Mouse (Mus musculus) ES-E14 (cell line): ENCODE data around the gene Hk1. TPM values are rescaled to one million over a fixed set of nuclear protein-coding genes. Genes with fewer than 3 reads are reported as not detected.

Experiments
- DNase-seq: peaks from one replicate; pipeline ENCODE4 v3.0.0-alpha.2; 2013; ENCODE audit warnings: low read depth, low spot score
- H3K27ac ChIP-seq: 2 replicates; pipeline ENCODE4 v1.5.1; 2012; ENCODE audit warnings: low read depth, mild to moderate bottlenecking, low read length, moderate library complexity, mixed read lengths; ENCODE audit not compliant: poor library complexity, insufficient read depth, severe bottlenecking
- H3K36me3 ChIP-seq: 2 replicates; pipeline ENCODE4 v1.6.1; 2012; ENCODE audit warnings: mild to moderate bottlenecking, low read length, moderate library complexity, mixed read lengths; ENCODE audit not compliant: control insufficient read depth, poor library complexity, insufficient read depth, severe bottlenecking
- H3K4me1 ChIP-seq, 2 experiments: fragments of 150-350 bp in 1 of 2; sonication (generic) in 1 of 2; 2 replicates each; pipeline ENCODE4 v1.6.1; 2012; ENCODE audit warnings: low read length in 2 of 2, mild to moderate bottlenecking in 1 of 2, mixed read lengths in 1 of 2; ENCODE audit not compliant: control insufficient read depth in 2 of 2, insufficient read depth in 2 of 2, poor library complexity in 1 of 2
- H3K4me3 ChIP-seq, 2 experiments: fragments of 150-350 bp in 1 of 2; sonication (generic) in 1 of 2; 2 replicates each; pipeline ENCODE4 v1.5.1; 2012; ENCODE audit warnings: low read length in 2 of 2, low read depth in 1 of 2, mild to moderate bottlenecking in 1 of 2, mixed read lengths in 1 of 2; ENCODE audit not compliant: insufficient read depth in 1 of 2, poor library complexity in 1 of 2, severe bottlenecking in 1 of 2
- H3K9ac ChIP-seq: 2 replicates; pipeline ENCODE4 v1.6.1; 2012; ENCODE audit warnings: low read depth, mild to moderate bottlenecking, low read length, mixed read lengths; ENCODE audit not compliant: poor library complexity, insufficient read depth, severe bottlenecking
- H3K9me3 ChIP-seq: fragments of 150-350 bp; sonication (generic); 2 replicates; pipeline ENCODE4 v1.6.1; 2012; ENCODE audit warnings: low read depth, mild to moderate bottlenecking, low read length; ENCODE audit not compliant: control insufficient read depth, insufficient read depth
- CHD2 ChIP-seq: IDR thresholded peaks from 2 replicates; pipeline ENCODE4 v1.6.1; 2014; ENCODE audit warnings: mild to moderate bottlenecking, low read depth, low read length, inconsistent platforms
- HCFC1 ChIP-seq: IDR thresholded peaks from 2 replicates; pipeline ENCODE4 v1.6.1; 2012; ENCODE audit warnings: low read length, inconsistent platforms, borderline replicate concordance; ENCODE audit not compliant: insufficient read depth
- MAFK ChIP-seq: IDR thresholded peaks from 2 replicates; pipeline ENCODE4 v1.6.1; 2014; ENCODE audit warnings: mild to moderate bottlenecking, low read depth, low read length, inconsistent platforms; ENCODE audit not compliant: insufficient read depth
- ZC3H11A ChIP-seq: IDR thresholded peaks from 2 replicates; pipeline ENCODE4 v1.6.1; 2012; ENCODE audit warnings: low read depth, mild to moderate bottlenecking, inconsistent platforms, low read length, borderline replicate concordance
- ZNF384 ChIP-seq: IDR thresholded peaks from 2 replicates; pipeline ENCODE4 v1.6.1; 2012; ENCODE audit warnings: low read depth, low read length, inconsistent platforms
- in situ Hi-C, 2 experiments: fragments of 600-800 bp; cut with MboI; formaldehyde crosslinking; loops; one replicate each; pipeline ENCODE4 v1.15.1; 2025; ENCODE audit warnings: low sequenced_read_pairs in 2 of 2, inconsistent platforms in 1 of 2; ENCODE audit not compliant: unreplicated experiment in 2 of 2
- total RNA-seq: library from RNA; depleted of rRNA; stranded (reverse); fragments of 300-350 nt; gene quantifications from 2 replicates; pipeline ENCODE4 v1.2.3, GENCODE M21; 2012

Gene Hk1
- total RNA-seq, 1 experiment: 18.8 TPM

DNA sequence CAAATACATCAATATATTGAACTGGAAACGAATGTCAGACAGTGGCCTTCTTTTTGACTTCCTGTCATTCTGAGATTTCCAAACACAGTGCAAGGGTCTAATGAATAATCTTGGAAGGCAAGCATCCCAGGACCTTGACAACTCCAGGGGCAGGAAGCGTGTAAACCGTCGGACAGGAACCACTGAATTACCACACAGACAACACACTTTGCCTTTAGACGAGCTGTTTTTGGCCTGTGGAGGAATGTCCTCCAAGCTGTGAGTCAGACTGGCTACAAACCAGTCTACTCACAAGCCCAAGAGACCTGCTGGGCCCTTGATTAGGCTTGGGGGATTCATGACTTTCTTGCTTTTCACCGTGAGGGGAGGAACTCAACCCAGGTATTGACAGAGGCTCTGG, 40.7 kb upstream of the Hk1 start:
- Histone ChIP-seq H3K9ac (no peak overlapping the region), H3K9me3 (no peaks in the 10 kb centered on the region), H3K27ac (peak overlapping the region; percentile 22; the same call in 1 of the 2 replicates), H3K36me3 (no peaks in the 10 kb centered on the region), H3K4me1 (no peaks in the 10 kb centered on the region; a peak in 1 of 4 replicates), H3K4me3 (no peak overlapping the region)
- TF ChIP-seq ZC3H11A (no peak), HCFC1 (no peak), CHD2 (no peak), MAFK (no peak), ZNF384 (no peak)
- DNase-seq: no peak
- in situ Hi-C loops: no loop called here

DNA sequence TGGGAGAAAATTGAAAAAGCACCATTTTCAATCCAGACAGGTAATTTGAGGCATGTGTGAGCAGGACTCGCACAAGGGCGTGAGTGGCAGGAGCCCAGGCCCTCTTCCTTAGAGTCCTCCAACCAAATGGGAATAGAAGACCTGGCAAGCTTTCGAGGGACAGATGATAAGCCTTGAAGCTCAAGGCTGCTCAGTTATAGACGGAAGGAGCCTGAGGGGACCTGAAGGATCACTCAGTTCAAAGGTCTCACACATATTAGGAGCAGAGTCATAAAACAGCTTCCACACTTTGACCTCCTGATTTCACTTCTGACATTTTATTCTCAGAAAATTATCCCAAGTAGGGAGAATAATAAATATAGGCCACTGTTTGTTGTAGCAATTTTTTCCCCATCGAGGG, 39.7 kb upstream of the Hk1 start:
- H3K9me3 ChIP-seq: no peaks in the 10 kb centered on the region
- H3K36me3 ChIP-seq: no peaks in the 10 kb centered on the region
- no peak overlapping the region for H3K27ac ChIP-seq
- no peaks in the 10 kb centered on the region; a peak in 1 of 4 replicates for H3K4me1 ChIP-seq
- H3K4me3 ChIP-seq: no peak overlapping the region
- in situ Hi-C loops: no loop called here
- no peak for DNase-seq
- no peak overlapping the region for H3K9ac ChIP-seq
- no peak for TF ChIP-seq ZNF384
- TF ChIP-seq MAFK: no peak
- TF ChIP-seq HCFC1: no peak
- no peak for TF ChIP-seq CHD2

DNA sequence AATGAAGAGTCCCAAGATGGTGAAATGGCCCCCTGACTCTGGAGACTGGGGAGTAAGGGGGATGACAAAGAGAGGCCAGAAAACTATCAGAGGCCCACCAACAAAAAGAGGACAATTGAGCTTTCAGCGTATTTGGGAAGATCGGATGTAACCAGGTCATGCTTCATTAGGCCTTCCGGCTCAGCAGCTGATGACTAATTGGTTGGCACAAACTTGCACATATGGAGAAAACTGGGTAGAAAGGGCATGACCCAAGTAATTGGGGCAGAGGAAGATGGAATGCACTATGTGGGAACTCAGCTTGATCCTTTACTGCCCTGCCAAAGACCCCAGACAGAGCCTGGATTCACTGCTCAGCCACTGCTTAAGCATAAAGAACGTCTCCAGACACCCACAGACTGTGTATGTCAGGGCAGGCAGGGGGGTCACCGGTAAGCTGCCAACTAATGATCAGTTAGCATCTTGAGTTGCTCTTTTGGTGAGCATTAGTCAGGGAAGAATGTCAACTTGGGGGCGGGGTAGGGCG, 39.2 kb upstream of the Hk1 start:
- Histone ChIP-seq H3K9ac (no peak overlapping the region), H3K4me3 (no peak overlapping the region), H3K4me1 (no peaks in the 10 kb centered on the region; a peak in 1 of 4 replicates), H3K9me3 (no peaks in the 10 kb centered on the region), H3K27ac (no peak overlapping the region), H3K36me3 (no peaks in the 10 kb centered on the region)
- DNase-seq: no peak
- in situ Hi-C loops: no loop called here
- TF ChIP-seq HCFC1: no peak
- TF ChIP-seq ZNF384: no peak
- TF ChIP-seq ZC3H11A: no peak
- no peak for TF ChIP-seq MAFK
- TF ChIP-seq CHD2: no peak

DNA sequence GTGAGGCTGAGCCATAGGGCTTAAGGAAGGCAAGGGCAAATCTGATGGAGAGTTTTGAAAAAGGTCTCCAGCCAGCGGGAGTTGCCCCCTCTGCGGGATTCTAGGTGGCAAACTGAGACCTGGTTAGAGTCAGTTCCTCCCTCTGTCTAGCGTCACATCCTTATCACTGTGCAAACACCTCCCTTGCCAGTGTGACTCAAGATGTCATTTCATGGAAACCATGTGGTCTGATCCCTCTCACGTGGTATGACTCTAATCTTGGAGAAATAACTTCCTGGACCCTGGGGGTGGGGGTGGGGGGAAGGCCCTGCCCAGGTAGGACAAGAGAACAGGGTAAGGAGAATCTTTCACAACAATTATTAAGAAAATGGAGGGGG, 33.9 kb upstream of the Hk1 start:
- no peak for TF ChIP-seq ZC3H11A
- TF ChIP-seq ZNF384: no peak
- TF ChIP-seq CHD2: no peak
- TF ChIP-seq HCFC1: no peak
- TF ChIP-seq MAFK: no peak

More for the DNA sequence above, 33.9 kb upstream of the Hk1 start:
- Histone ChIP-seq H3K4me1 (peaks cover 0 to 5% of the 10 kb centered on the region in 2 experiments; a peak in 1 of 4 replicates), H3K27ac (no peak overlapping the region), H3K9me3 (no peaks in the 10 kb centered on the region), H3K36me3 (no peaks in the 10 kb centered on the region), H3K4me3 (no peak overlapping the region), H3K9ac (no peak overlapping the region)
- in situ Hi-C loops: no loop called here
- no peak for DNase-seq
